Mouse (Mus musculus) hindbrain, embryonic 16.5 days (tissue): ENCODE results near the gene Rock2. TPM values are rescaled to one million over a fixed set of nuclear protein-coding genes. Genes with fewer than 3 reads are reported as not detected.

Source experiments
- ATAC-seq: fragments of 200-750 bp; cut with Nextera tagmentation; 2 replicates; pipeline ENCODE4 v1.8.0; 2017; ENCODE audit warnings: moderate TSS enrichment, moderate library complexity
- H3K27ac ChIP-seq: fragments of 300-500 bp; sonication (generic); 2 replicates; pipeline ENCODE4 v1.5.1; 2014; ENCODE audit warnings: low read depth, mild to moderate bottlenecking, control low read depth, low read length, moderate library complexity
- H3K27me3 ChIP-seq: fragments of 300-500 bp; sonication (generic); replicated peaks from 2 replicates; pipeline ENCODE4 v1.6.1; 2014; ENCODE audit warnings: low read length; ENCODE audit not compliant: control insufficient read depth, insufficient read depth
- H3K36me3 ChIP-seq: fragments of 300-500 bp; sonication (generic); 2 replicates; pipeline ENCODE4 v1.6.1; 2014; ENCODE audit warnings: mild to moderate bottlenecking, low read length, moderate library complexity, mixed read lengths; ENCODE audit not compliant: control insufficient read depth, insufficient read depth
- H3K4me1 ChIP-seq: fragments of 300-500 bp; sonication (generic); 2 replicates; pipeline ENCODE4 v1.6.1; 2014; ENCODE audit warnings: low read depth, low read length; ENCODE audit not compliant: control insufficient read depth, insufficient read depth
- H3K4me2 ChIP-seq: fragments of 300-500 bp; sonication (generic); 2 replicates; pipeline ENCODE4 v1.6.1; 2014; ENCODE audit warnings: mild to moderate bottlenecking, low read length, control low read depth, moderate library complexity
- H3K4me3 ChIP-seq: fragments of 300-500 bp; sonication (generic); 2 replicates; pipeline ENCODE4 v1.5.1; 2014; ENCODE audit warnings: mild to moderate bottlenecking, low read length, control low read depth, moderate library complexity
- H3K9ac ChIP-seq: fragments of 300-500 bp; sonication (generic); 2 replicates; pipeline ENCODE4 v1.6.1; 2014; ENCODE audit warnings: low read depth, mild to moderate bottlenecking, control low read depth, low read length, moderate library complexity
- H3K9me3 ChIP-seq: fragments of 300-500 bp; sonication (generic); 2 replicates; pipeline ENCODE4 v1.6.1; 2014; ENCODE audit warnings: mild to moderate bottlenecking, low read length, moderate library complexity; ENCODE audit not compliant: control insufficient read depth
- WGBS: fragments of 180-500 bp; shearing (Covaris S2); extraction: QIAGEN DNeasy Blood & Tissue Kit; methylation state at CpG from one replicate; pipeline ENCODE4 v1.1.7; 2014; 5-methylcytosine and 5-hydroxymethylcytosine counted together
- polyA plus RNA-seq: library from polyadenylated mRNA; unstranded; fragments of >200 nt; fragmentation: Nextera tagmentation; extraction: Ambion mirVana; gene quantifications from 2 replicates; pipeline ENCODE4 v1.2.1, GENCODE M21; 2015

The Rock2 gene
- polyA plus RNA-seq, 1 experiment from 2014 or later = 9.6 TPM

DNA sequence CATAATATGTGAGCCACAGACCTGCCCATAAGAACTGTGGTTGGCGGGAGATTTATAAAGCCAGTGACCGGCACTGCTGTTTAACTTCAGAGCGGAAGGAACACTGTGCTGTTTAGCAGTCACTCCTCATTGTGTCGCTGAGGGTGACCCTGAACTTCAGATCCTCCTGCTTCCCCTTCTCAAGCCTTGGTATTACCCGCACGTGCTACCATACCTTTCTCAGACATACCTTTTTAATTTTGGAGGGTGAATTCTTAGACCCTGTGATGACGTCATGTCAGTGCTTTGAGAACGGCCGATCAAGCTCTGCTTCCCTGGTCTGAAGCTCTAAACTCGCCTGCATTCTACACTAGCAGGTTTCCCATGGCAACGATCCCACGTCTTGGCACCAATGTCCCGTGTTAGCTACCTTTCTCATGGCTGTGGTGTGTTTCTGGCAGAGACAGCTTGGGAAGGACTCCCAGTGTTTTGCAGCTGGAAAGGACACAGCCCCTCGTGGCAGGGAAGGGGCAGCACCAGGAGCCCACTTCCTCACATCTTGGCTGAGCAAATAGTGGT is 142.4 kb downstream of the Rock2 start:
- H3K9ac ChIP-seq = no peak overlapping the region
- 49% methylated on average over 14 of the region's 14 CpGs for WGBS
- no peak overlapping the region for H3K4me3 ChIP-seq
- H3K27me3 ChIP-seq = no peaks in the 10 kb centered on the region
- no peaks in the 10 kb centered on the region for H3K36me3 ChIP-seq
- no peaks in the 10 kb centered on the region for H3K9me3 ChIP-seq
- H3K4me2 ChIP-seq = no peak overlapping the region
- ATAC-seq = 0 out of 2 replicates have a peak, but pooled peaks have one; percentile 12
- H3K27ac ChIP-seq = no peak overlapping the region
- H3K4me1 ChIP-seq = peaks cover 8% of the 10 kb centered on the region; the same call in 1 of the 2 replicates

Other genes with a start within 250 kb of the Rock2 start
- gene Ntsr2, start 241.5 kb upstream of the Rock2 start, polyA plus RNA-seq = 5.8 and 8.4 TPM in 2 replicates
- gene Greb1, start 94.0 kb upstream of the Rock2 start, polyA plus RNA-seq = 0.51 and 0.70 TPM in 2 replicates
- 28.9 and 30.2 TPM in 2 replicates for gene E2f6, start 83.9 kb upstream of the Rock2 start, polyA plus RNA-seq
- gene Pqlc3, start 105.5 kb downstream of the Rock2 start, polyA plus RNA-seq = 1.7 and 2.1 TPM in 2 replicates
- 8.2 and 9.1 TPM in 2 replicates for gene 2410004P03Rik, start 116.8 kb downstream of the Rock2 start, polyA plus RNA-seq